Mouse (Mus musculus): ENCODE results near the gene Ren1.

Ren1 gene

DNA sequence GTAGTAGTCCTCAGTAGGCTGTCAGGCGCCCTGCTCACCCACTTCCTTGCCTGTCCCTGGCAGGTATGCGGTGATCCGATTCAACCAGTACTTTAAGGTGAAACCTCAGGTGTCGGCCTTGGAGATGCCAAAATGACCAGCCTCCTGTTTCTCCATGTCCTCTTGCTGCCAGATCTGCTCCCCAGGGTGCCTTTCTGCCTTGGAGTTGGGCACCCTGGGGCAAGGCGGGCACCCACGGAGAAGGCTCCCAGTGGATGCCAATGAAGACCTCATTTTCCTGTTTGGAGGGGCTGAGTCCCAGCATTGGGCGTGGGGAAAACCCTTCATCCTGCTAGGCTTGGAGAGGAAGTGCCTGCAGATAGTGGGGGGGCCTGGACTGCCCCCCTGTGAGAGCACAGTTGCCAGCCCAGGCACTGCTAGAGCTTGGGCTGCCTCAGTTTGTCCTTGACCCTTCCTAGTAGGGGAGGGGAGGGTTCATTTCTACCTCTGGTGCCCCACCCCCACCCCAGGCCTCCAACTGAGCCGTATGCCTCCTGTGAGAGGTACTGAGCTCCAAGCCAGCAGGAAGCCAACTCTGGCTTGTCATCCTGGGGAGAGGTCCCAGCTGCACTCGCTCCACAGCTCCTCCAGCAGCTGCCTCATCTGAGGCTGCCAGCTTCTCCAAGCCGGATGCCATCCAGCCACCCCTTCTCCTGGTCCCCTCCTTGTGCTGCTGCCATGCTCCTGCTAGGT lies 29.1 kb downstream of the Ren1 start:
- no peak for DNase-seq

DNA sequence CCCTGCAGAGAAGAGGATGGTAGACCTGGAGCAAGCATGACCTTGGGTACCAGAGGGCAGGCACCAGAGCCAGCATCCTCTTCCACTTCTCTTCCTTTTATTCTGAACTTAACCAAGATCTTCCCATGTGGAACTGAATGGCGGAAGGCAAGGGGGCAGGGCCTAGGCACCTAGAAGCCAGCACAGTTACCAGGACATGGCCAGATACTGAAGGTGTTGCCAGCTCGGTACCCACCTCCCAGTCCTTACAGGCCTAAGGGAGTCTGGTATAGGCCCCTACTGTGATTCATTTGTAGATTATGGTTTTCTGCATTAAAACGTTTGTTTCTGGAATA lies 29.6 kb downstream of the Ren1 start:
- no peak for DNase-seq

DNA sequence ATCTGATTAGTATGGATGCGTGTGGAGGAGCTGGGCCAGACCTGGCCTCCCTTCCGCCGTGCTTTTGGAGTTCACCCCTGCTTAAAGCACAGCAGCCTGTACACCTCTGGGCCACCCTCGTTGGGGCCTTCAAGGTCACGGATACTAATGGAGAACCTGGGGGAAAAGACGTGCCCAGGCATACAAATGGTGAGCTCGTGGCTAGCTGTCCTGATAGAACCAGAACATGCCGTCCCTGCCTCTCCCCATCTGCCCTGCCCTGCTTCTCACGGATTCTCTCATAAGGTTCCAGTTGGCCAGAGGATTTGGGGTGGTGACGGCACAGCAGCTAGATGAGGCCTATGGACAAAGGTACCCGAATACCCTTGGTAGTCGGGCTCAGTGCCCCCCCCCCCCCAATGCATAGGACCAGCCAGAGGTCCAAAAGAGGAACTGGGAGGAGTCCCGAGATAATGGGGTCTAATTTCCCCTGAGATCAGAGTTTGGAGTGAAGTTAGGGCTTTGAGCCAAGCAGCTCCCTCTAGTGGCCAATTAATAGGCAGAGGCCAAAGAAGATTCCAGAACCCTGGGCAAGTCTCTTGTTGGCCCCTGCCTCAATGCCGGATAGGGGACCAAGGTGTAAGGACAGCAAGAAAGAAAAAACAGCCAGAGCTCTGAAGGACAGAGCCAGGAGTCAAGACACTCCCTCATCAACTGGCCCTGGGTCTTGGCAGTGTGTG lies 30.2 kb downstream of the Ren1 start:
- DNase-seq = peak; percentile 61

DNA sequence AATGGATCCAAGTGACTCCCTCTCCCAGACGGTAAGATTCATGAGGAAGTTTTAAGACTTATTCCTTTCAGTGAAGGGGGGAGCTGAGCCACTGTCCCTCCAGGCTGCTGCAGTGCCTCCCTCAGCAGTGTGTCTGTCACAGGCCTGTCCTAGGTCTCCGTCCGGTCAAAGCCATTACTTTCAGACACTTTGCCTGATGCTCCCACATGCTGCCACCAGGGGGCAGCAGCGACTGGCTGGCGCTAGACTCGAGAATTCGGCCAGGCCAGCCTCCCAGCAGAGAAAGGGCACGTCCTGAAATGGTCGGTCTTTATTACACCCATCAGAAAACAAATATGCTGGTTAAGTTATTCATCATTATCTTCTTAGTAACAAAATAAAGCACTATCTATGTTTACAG lies 31.7 kb downstream of the Ren1 start:
- DNase-seq = peak; percentile 50

DNA sequence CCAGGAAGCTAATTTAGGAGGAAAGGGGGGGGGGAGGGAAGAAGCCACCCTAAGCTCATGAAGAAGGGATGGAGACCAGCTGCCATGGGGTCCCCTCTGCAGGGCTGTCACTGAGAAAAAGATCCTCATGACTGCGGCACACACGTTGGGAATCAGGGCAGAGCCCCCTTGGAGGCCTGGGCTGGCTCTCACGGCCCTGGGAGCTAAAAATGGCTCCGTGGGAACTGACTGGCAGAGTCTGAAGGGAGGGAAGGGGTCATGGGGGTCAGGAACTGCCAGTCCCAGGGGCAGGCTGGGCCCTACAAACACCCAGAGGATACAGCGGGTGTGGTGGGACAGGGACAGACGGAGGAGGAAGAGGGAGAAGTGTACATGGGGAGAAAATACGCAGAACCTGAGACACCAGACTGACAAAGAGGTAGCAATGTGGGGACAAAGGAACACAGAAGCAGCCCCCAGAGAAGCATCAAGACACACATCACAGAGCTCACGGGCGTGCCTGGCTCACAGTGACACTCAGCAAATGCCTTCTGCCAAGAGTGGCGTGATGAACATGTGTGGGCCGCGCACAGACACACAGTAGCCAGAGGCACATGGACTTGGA lies 32.3 kb downstream of the Ren1 start:
- DNase-seq = peak; percentile 31

DNA sequence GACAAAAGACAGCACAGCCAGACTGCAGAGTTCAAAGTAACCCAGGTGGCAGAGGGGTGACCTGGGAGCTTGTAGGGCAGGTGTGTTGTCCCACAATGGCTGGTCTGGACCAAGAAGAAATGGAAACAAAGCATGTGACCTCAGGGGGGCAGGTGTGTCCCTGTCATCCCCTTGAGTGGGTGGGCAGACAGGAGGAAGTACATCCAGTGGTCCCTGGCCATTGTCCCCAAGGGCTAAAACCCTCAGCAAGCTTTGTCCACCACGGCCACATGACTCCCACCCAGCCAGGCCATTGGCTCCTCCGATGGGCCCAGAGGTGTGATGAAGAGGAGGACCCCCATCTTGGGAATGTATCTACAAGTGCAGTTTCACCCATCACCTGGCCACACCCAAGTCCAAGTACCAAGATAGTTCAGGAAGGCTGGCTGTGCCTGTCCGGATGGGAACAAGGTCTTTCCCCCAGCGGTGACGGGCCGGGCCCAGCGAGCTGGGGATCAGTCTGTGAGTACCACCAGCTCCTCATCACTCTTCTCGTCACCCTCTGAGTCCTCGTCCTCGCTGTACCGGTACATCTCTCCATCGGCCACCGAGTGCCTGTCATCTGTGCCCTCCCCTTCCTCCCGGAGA lies 33.0 kb downstream of the Ren1 start:
- DNase-seq = no peak

DNA sequence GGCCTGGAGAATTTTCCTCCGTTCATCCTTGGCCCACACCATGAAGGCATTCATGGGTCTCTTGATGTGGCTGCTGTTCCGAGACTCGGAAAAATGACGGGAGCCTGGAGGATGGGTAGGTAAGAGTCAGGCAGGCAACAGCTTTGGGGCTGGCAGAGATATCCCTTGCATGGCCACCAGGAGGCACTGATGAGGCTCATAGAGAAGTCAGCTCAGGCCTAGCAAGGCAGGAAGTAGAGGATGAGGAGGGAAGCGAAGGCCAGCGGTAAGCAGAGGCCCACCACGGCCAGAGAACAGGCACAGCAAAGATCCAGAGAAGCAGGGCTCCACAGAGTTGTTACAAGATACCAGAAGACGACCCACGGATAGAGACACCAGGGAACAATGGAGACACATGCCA lies 35.2 kb downstream of the Ren1 start:
- peak; percentile 87 for DNase-seq

DNA sequence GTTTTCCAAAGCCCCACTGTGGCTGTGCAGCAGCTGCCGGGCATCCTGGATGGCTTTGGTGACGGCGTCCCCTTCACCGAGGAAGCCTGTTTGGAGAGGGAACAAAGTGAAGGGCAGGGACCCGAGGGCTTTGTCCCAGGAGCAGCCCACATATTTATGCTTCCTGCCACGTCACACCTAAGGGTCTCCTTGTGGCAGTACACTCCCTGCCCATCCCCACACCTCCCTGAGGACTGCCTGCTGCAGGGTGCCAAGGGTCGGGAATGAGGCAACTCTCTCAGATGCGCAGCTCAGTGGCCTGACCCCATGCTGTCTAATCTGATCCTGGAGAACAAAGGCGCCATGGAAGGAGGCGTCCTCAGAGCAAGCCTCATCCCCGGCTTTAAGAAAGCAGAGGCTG lies 35.9 kb downstream of the Ren1 start:
- DNase-seq = no peak

DNA sequence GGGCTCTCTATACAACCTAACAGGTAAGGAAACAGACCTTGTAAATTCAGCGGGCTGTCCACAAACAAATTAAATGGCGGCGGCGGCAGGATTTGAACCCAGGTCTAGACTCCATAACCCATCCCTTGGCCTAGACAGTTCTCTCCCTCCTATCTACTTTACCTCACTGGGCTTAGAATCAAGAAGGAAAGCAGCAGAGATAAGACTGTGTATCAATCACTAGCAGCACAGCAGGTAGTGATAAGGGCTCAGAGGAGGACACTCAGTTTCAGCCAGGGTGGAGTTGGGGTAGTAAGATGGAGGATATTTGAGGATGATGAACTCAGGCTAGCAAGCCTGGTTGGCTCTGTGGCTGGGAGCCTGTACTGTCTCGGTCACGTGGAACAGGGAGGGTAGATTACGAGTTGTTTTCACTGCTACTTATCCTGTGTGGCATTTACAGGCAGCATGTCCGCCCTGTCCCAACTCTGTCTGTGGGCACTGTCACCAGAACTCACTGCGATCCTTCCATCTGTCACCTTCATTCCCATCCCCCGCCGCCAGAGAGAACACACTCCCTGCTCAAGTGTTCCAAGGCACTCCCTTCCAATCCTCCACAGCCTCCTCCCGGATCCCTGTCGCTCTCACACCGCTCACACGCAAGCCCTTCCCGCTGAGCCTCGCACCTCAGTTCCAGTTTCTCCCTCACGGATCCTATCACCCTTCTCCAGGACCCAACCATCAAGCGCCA lies 37.4 kb downstream of the Ren1 start:
- no peak for DNase-seq

DNA sequence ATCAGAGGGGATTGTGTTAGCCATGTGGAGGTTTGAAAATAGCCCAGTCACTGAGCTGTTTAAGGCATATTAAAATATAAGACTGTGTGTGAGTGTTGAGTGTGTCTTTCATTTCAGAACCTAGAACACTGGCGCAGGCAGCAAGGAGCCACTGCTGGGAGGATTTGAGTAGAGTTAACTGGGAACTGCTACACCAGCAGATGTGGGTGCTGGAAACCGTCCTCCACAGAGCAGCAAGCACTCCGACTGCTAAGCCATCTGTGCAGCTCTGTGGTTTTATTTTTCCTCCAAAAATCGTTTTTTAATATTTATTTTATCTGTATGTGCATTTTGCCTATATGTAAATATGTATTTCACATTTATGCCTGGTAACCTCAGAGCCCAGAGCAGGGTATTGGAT lies 44.4 kb downstream of the Ren1 start:
- DNase-seq = no peak

DNA sequence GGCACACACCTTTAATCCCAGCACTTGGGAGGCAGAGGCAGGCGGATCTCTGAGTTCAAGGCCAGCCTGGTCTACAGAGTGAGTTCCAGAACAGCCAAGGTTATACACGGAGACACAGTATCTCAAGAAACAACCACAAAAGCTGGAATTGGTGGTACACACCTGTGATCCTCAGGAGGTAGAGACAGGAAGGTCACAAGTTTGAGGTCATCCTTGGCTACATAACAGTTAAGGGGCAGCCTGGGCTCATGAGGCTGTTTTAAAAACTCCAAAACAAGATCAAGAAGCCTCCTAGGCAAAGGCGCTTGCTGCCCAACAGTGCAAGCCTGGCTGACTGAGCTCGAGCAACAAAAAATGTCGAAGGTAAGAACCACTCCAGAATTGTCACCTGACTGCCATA lies 46.4 kb downstream of the Ren1 start:
- DNase-seq = no peak

DNA sequence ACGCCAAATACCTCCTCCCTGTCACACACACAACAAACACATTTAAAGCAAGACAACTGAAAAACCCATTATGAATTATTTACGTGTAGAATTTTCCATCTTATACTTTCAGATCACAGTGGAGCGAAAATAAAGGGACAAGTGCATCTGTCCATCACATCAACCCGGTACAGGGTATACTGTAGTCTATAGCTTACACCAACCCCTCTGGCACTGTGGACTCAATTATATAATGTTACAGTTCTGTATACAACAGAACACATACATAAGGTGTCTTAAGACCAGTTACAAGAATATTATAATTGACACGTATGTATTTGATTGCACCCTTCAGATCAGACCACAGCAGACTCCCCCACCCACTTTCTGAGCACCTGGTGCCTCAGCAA lies 46.8 kb downstream of the Ren1 start:
- DNase-seq = no peak

DNA sequence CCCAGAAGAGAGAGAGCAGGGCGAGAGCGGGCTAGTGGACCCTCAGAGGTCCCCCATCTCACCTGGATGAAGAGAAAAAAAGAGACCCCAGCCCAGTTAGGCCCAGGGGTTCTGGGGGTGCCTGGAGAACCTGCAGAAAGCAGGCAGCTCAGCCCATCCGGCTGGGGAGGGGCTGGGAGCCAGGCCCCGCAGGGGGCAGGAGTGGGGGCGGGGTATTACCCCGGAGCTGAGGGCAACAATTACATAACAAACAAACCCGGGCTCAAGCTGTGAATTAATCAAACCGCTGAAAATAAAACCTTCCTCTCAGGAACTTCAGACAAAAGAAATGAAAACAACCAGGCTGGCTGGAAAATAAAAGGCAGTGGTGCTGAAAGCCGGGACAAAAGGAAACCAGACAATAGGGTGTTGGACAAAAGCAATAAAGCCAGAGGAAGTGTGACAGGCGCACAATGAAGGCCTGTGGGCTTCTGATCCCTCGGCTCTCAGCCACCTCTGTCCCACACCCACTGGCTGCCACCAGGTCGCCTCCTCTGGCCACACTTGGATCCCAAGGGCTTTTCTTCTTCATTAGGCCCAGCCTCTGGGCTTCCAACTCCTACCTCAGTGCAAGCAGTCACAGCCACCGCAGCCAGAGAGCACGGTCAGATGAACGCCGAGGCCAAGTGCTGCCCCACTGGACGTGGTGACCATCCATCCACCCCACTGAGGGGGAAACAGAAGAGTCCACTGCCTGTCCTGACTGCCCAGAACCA lies 47.4 kb downstream of the Ren1 start:
- DNase-seq = no peak

DNA sequence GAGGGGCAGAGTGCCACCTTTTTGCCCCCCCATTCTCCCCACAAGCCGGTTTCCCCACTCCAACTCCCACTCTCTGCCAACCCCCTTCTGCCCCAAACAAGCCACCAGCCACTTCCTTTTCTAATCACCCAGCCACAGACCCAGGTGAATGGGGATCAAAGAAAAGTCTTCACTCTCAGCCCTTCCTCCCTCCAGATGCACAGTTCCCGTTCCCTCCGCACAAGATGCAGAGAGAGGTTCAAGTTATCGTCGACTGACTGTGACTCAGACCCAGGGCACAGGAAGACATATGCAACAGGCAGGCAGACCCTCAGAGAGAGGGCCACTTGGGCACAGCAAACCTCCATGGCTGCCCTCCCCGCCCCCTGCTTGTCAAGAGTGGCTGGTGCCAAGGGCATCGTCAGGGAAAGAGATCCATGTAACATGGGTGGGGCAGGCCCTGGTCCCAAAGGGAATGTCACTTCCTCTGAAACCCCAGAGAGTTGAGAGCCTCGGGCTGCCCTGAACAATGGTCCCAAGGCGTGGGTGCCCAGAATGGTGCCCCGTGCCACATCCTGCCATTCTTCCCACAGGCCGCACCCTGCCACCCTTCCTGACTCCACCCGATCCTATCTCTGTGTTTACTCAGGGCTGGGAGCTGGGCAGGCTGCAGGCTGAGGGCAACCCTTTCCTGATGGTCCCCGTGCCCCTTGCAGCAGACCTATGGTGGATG lies 49.9 kb downstream of the Ren1 start:
- peak; percentile 76 for DNase-seq

DNA sequence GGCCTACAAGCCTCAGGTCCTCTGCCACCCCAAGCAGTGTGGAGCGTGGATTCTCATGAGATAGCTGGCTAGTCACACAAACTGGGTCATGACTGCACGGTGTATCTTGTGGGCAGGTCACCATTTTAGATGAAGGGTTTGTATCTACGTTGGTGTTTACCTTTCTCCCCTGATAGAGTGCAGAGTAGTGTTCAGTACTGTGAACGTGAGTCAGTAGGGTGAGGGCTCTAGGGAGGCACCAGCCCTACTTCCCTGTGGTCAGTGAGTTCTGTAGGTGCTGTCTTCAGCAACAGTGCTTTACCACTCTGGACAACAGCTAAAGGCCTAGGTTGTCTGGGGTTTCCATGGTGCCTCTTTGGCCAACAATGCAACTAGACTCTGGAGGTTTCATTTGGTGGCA lies 53.7 kb downstream of the Ren1 start:
- DNase-seq = no peak

DNA sequence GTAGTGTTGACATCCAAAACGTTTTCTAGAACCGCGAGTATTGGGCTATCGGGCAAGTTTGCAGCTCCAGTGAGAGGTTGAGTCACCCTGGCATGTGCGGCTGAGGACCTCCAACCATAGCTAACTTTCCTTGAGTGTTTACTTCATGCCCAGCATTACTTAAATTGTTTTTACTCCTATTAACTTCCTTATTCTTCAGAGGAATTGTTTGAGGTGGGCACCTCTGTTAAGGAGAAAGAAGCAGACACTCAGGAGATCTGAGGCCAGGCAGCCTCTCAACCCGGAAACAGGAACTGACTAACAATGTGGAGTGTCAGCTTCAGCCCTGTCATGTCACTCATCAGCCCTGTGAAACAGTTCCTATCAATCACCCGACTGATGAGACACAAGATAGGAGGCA lies 56.3 kb downstream of the Ren1 start:
- DNase-seq = no peak

DNA sequence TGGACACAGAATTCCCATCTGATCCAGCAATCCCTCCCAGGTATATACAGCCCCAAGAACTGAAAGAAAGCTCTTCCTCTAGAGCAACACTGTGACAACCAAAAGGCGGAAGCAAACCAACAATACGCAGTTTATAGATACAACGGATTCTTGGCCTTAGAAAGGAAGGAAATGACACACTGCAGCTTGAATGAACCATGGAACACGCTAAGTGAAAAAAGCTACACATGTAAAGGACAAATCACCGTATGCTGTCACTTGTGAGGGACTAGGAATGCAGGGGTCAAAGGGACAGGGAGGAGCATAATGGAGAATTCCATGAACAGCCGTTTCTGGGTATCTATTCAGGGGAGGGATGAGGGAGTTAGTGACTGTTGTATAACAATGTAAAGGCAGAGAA lies 57.1 kb downstream of the Ren1 start:
- DNase-seq = no peak

DNA sequence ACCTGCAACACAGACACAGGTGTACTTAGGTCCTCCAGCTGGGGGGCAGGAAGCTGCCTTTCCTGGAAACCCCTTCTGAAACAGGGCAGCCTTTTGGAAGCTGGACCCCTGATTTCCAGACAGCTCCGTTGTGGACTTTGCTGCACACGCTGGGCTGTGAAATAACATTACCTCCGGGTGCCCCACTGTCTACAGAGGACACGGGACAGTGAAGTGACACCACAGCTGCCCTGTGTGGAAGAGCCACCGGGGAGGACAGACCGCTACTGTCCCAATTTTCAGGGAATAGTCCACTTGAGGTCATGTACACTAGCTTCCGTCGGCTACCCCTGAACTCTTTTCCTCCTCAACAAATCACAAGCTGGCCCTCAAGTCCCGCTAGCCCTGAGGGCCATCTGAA lies 58.0 kb downstream of the Ren1 start:
- DNase-seq = no peak

DNA sequence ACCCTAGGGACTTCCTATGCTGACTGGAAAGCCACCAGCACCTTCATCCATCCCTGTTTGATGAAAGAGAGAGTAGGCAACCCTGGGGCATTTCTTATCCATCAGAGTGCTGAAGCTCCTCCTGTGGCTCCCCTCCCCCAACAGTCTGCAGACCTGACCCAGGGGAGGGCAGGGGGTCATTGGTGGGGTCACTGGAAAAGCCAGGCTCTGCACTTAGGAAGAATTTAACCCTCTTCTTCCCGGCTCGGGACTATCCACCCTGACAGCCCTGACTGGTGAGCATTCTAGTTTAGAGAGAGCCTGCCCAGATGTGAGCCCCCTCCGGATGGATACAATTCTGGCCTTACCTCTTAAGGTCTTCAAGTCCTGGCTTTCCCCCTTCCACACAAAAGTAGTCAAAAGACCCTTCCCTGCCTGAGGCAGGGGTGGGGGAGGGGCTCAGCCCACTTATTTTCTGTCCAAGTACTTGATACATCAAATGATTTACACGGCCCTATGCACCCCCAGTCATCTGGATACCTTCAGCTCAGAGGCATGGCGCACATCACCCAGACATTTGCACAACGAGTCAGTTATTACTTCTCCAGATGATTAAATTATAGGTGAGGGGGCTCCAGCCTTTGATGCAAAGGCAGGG lies 58.7 kb downstream of the Ren1 start:
- DNase-seq = no peak

DNA sequence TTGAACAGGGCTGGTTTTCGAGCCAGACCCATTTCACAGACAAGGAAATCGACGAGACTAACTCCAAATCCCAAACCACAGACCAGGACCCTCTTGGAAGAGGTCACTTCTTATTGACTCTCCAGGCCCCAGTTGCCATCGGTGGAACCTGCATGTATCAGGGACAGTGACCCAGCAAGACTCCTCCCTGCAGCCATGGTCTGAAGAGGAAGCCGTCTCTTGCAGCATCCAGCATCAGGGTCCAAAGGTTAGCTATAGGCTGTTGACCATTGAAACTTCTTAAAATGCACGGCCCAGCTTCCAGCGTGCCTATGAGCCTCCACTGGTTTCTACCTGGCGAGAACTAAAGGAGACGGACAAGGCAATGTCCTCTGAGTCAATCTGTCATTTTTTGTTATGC lies 59.5 kb downstream of the Ren1 start:
- no peak for DNase-seq
